Mouse (Mus musculus) ES-Bruce4 (cell line): ENCODE data around the gene Galnt18.

Source experiments
- CTCF ChIP-seq: IDR thresholded peaks from one replicate; pipeline ENCODE4 v1.8.1; 2011; ENCODE audit warnings: low read depth, low read length
- EP300 ChIP-seq: IDR thresholded peaks from 2 replicates; pipeline ENCODE4 v1.6.1; 2011; ENCODE audit warnings: low read depth, low read length; ENCODE audit not compliant: insufficient read depth

- TF ChIP-seq EP300 (no peak), CTCF (no peak)
Observed at GRCm38 (mm10) chr7:111692641-111693261, 87.0 kb downstream of the Galnt18 start.
